Mouse (Mus musculus): ENCODE measurements around the gene Cenpx. TPM values are rescaled to one million over a fixed set of nuclear protein-coding genes. Genes with fewer than 3 reads are reported as not detected.
A peak's percentile ranks its signal among the peaks of the same experiment; 100 is the strongest.
"Not testable (repeated sequence)": the region's sequence is repeated elsewhere in the genome, so short reads cannot be mapped to it uniquely, and the experiment has no call there.

Gene Cenpx
- polyA plus RNA-seq, 1 experiment, result 93.0 TPM

- Histone ChIP-seq H3K9me3 (no peaks in the 10 kb centered on the region), H3K27me3 (replicated peaks) (peaks cover 50% of the 10 kb centered on the region), H3K4me1 (peaks cover 8% of the 10 kb centered on the region), H3K36me3 (replicated peaks; ENCODE audit: low read length) (no peaks in the 10 kb centered on the region), H3K4me3 (replicated peaks) (no peak overlapping the region)
- no peak for TF ChIP-seq GATA1 (IDR thresholded peaks at IDR 0.05; ENCODE audit: borderline replicate concordance, low read length)
- no peak for TF ChIP-seq FLI1 (IDR thresholded peaks at IDR 0.05; ENCODE audit: low read length)
These were observed 22.9 kb upstream of the Cenpx start for GRCm38 (mm10) chr11:120736424-120736823.

GRCm38 (mm10) chr11:120733521-120733920 lies 20.0 kb upstream of the Cenpx start:
- H3K9me3 ChIP-seq, result no peaks in the 10 kb centered on the region
- no peak for TF ChIP-seq FLI1 (IDR thresholded peaks at IDR 0.05; ENCODE audit: low read length)
- no peak for TF ChIP-seq GATA1 (IDR thresholded peaks at IDR 0.05; ENCODE audit: borderline replicate concordance, low read length)
- H3K4me3 ChIP-seq (replicated peaks), result no peak overlapping the region
- peaks cover 54% of the 10 kb centered on the region for H3K27me3 ChIP-seq (replicated peaks)
- H3K36me3 ChIP-seq (replicated peaks; ENCODE audit: low read length), result no peaks in the 10 kb centered on the region
- peaks cover 28% of the 10 kb centered on the region for H3K4me1 ChIP-seq

- Histone ChIP-seq H3K27me3 (replicated peaks) (peaks cover 55% of the 10 kb centered on the region), H3K4me1 (peaks cover 36% of the 10 kb centered on the region), H3K9me3 (no peaks in the 10 kb centered on the region)
These were observed 18.5 kb upstream of the Cenpx start, which contains the start of gene Cbr2 for GRCm38 (mm10) chr11:120731858-120732680. Gene Cbr2, minus strand, starts transcription at chr11:120732114.

GRCm38 (mm10) chr11:120731395-120731794 lies 17.9 kb upstream of the Cenpx start:
- Histone ChIP-seq H3K36me3 (replicated peaks; ENCODE audit: low read length) (no peaks in the 10 kb centered on the region), H3K4me1 (peaks cover 43% of the 10 kb centered on the region), H3K9me3 (no peaks in the 10 kb centered on the region), H3K27me3 (replicated peaks) (peaks cover 51% of the 10 kb centered on the region), H3K4me3 (replicated peaks) (peak overlapping the region; percentile 38)
- TF ChIP-seq FLI1 (IDR thresholded peaks at IDR 0.05; ENCODE audit: low read length) (no peak), GATA1 (IDR thresholded peaks at IDR 0.05; ENCODE audit: borderline replicate concordance, low read length) (no peak)

More at GRCm38 (mm10) chr11:120731858-120732680, 18.5 kb upstream of the Cenpx start, which contains the start of gene Cbr2:
- Histone ChIP-seq H3K4me3 (replicated peaks) (peak within 1 kb of the TSS; percentile 38), H3K36me3 (replicated peaks; ENCODE audit: low read length) (no peaks in the 10 kb centered on the region)
- TF ChIP-seq GATA1 (IDR thresholded peaks at IDR 0.05; ENCODE audit: borderline replicate concordance, low read length), result no peak
- no peak for TF ChIP-seq FLI1 (IDR thresholded peaks at IDR 0.05; ENCODE audit: low read length)

GRCm38 (mm10) chr11:120730331-120730870 lies 16.9 kb upstream of the Cenpx start:
- H3K4me1 ChIP-seq, result peaks cover 53% of the 10 kb centered on the region
- peaks cover 51% of the 10 kb centered on the region for H3K27me3 ChIP-seq (replicated peaks)
- TF ChIP-seq FLI1 (IDR thresholded peaks at IDR 0.05; ENCODE audit: low read length), result no peak
- no peak for TF ChIP-seq GATA1 (IDR thresholded peaks at IDR 0.05; ENCODE audit: borderline replicate concordance, low read length)
- no peaks in the 10 kb centered on the region for H3K9me3 ChIP-seq
- H3K36me3 ChIP-seq (replicated peaks; ENCODE audit: low read length), result peaks cover 9% of the 10 kb centered on the region
- no peak overlapping the region for H3K4me3 ChIP-seq (replicated peaks)

GRCm38 (mm10) chr11:120729432-120730050 lies 16.0 kb upstream of the Cenpx start:
- H3K27me3 ChIP-seq (replicated peaks), result peaks cover 49% of the 10 kb centered on the region
- H3K36me3 ChIP-seq (replicated peaks; ENCODE audit: low read length), result peaks cover 17% of the 10 kb centered on the region
- peak overlapping the region; percentile 84 for H3K4me3 ChIP-seq (replicated peaks)
- not testable (repeated sequence) for H3K9me3 ChIP-seq
- H3K4me1 ChIP-seq, result peaks cover 56% of the 10 kb centered on the region

- Histone ChIP-seq H3K4me1 (peaks cover 56% of the 10 kb centered on the region), H3K36me3 (replicated peaks; ENCODE audit: low read length) (peaks cover 22% of the 10 kb centered on the region), H3K27me3 (replicated peaks) (peaks cover 44% of the 10 kb centered on the region), H3K4me3 (replicated peaks) (no peak overlapping the region), H3K9me3 (no peaks in the 10 kb centered on the region)
- no peak for TF ChIP-seq GATA1 (IDR thresholded peaks at IDR 0.05; ENCODE audit: borderline replicate concordance, low read length)
- no peak for TF ChIP-seq FLI1 (IDR thresholded peaks at IDR 0.05; ENCODE audit: low read length)
These were observed 15.1 kb upstream of the Cenpx start for GRCm38 (mm10) chr11:120728530-120729240.

- H3K4me1 ChIP-seq, result peaks cover 56% of the 10 kb centered on the region
- TF ChIP-seq GATA1 (IDR thresholded peaks at IDR 0.05; ENCODE audit: borderline replicate concordance, low read length), result no peak
- no peak for TF ChIP-seq FLI1 (IDR thresholded peaks at IDR 0.05; ENCODE audit: low read length)
- no peaks in the 10 kb centered on the region for H3K9me3 ChIP-seq
- peaks cover 41% of the 10 kb centered on the region for H3K27me3 ChIP-seq (replicated peaks)
- H3K4me3 ChIP-seq (replicated peaks), result peak overlapping the region; percentile 100
- H3K36me3 ChIP-seq (replicated peaks; ENCODE audit: low read length), result peaks cover 26% of the 10 kb centered on the region
These were observed 14.0 kb upstream of the Cenpx start for GRCm38 (mm10) chr11:120727564-120727963.

- Histone ChIP-seq H3K9me3 (no peaks in the 10 kb centered on the region), H3K4me1 (peaks cover 59% of the 10 kb centered on the region), H3K27me3 (replicated peaks) (peaks cover 41% of the 10 kb centered on the region), H3K36me3 (replicated peaks; ENCODE audit: low read length) (peaks cover 26% of the 10 kb centered on the region), H3K4me3 (replicated peaks) (peak within 1 kb of the TSS; percentile 100)
- TF ChIP-seq GATA1 (IDR thresholded peaks at IDR 0.05; ENCODE audit: borderline replicate concordance, low read length), result no peak
- TF ChIP-seq FLI1 (IDR thresholded peaks at IDR 0.05; ENCODE audit: low read length), result no peak
These were observed 13.6 kb upstream of the Cenpx start, which contains the start of gene Dcxr for GRCm38 (mm10) chr11:120727169-120727527. Gene Dcxr, minus strand, starts transcription at chr11:120727281.

All from megakaryocyte, embryonic 14.5 days (primary cell).